In genomic region chr16:35215498-35215897, GRCm38 (mm10) we compare ENCODE assay signal across 8 mouse cellular contexts.
A peak's percentile ranks its signal among the peaks of the same experiment; 100 is the strongest.
DNase-seq lines count a peak whose midpoint lies in the region; ATAC-seq lines count a peak whose summit lies in the region.

No protein-coding gene starts in this region.

- ATAC-seq in heart, embryonic 12.5 days (ENCODE audit: insufficient number of reproducible peaks, low FRiP score), result peak; percentile 69
- no peak for ATAC-seq in midbrain, embryonic 11.5 days (ENCODE audit: low FRiP score)
- ATAC-seq in midbrain, embryonic 13.5 days, result no peak
- peak; percentile 67 for ATAC-seq in stomach, embryonic 15.5 days (ENCODE audit: insufficient read depth, low FRiP score, low read depth)
- no peak for ATAC-seq in erythroid progenitor cell, adult 5-6 weeks (replicated peaks; ENCODE audit: low FRiP score, poor library complexity, severe bottlenecking)
- ATAC-seq in cerebellum, adult (ENCODE audit: insufficient number of reproducible peaks, low FRiP score, low TSS enrichment), result no peak

- peak overlapping the region; percentile 11; the same call in 1 of the 2 replicates for H3K4me2 ChIP-seq in heart, embryonic 12.5 days
- H3K4me2 ChIP-seq in midbrain, embryonic 11.5 days, result no peak overlapping the region
- no peak overlapping the region for H3K4me2 ChIP-seq in midbrain, embryonic 13.5 days (replicated peaks)
- no peak overlapping the region for H3K4me2 ChIP-seq in stomach, embryonic 15.5 days

- peaks cover 77% of the 10 kb centered on the region for H3K4me1 ChIP-seq in heart, embryonic 12.5 days (replicated peaks)
- H3K4me1 ChIP-seq in midbrain, embryonic 11.5 days (ENCODE audit: control insufficient read depth, insufficient read depth, low read length), result no peaks in the 10 kb centered on the region
- H3K4me1 ChIP-seq in midbrain, embryonic 13.5 days (replicated peaks), result peaks cover 4% of the 10 kb centered on the region; the same call in 1 of the 2 replicates
- H3K4me1 ChIP-seq in stomach, embryonic 15.5 days, result peaks cover 20% of the 10 kb centered on the region

- WGBS in heart, embryonic 12.5 days, result 33% methylated on average over 5 of the region's 5 CpGs
- 80% methylated on average over 5 of the region's 5 CpGs for WGBS in midbrain, embryonic 11.5 days
- 62% methylated on average over 5 of the region's 5 CpGs for WGBS in midbrain, embryonic 13.5 days
- 24% methylated on average over 5 of the region's 5 CpGs for WGBS in stomach, embryonic 15.5 days

- no peak overlapping the region for H3K4me3 ChIP-seq in heart, embryonic 12.5 days
- no peak overlapping the region for H3K4me3 ChIP-seq in midbrain, embryonic 11.5 days (ENCODE audit: low read depth, low read length)
- no peak overlapping the region for H3K4me3 ChIP-seq in midbrain, embryonic 13.5 days (replicated peaks)
- no peak overlapping the region for H3K4me3 ChIP-seq in stomach, embryonic 15.5 days (replicated peaks)

- no peaks in the 10 kb centered on the region for H3K9me3 ChIP-seq in heart, embryonic 12.5 days (replicated peaks)
- H3K9me3 ChIP-seq in midbrain, embryonic 11.5 days (ENCODE audit: control insufficient read depth, low read length), result no peaks in the 10 kb centered on the region
- no peaks in the 10 kb centered on the region for H3K9me3 ChIP-seq in midbrain, embryonic 13.5 days
- H3K9me3 ChIP-seq in stomach, embryonic 15.5 days, result no peaks in the 10 kb centered on the region

- peak overlapping the region; percentile 16; the same call in 1 of the 2 replicates for H3K9ac ChIP-seq in heart, embryonic 12.5 days
- no peak overlapping the region for H3K9ac ChIP-seq in midbrain, embryonic 11.5 days (ENCODE audit: low read length)
- no peak overlapping the region for H3K9ac ChIP-seq in midbrain, embryonic 13.5 days (replicated peaks)
- H3K9ac ChIP-seq in stomach, embryonic 15.5 days, result no peak overlapping the region

- no peaks in the 10 kb centered on the region for H3K27me3 ChIP-seq in heart, embryonic 12.5 days (replicated peaks)
- H3K27me3 ChIP-seq in midbrain, embryonic 11.5 days (ENCODE audit: control insufficient read depth, insufficient read depth, low read length), result no peaks in the 10 kb centered on the region
- H3K27me3 ChIP-seq in midbrain, embryonic 13.5 days, result no peaks in the 10 kb centered on the region
- no peaks in the 10 kb centered on the region for H3K27me3 ChIP-seq in stomach, embryonic 15.5 days (replicated peaks)

- H3K36me3 ChIP-seq in heart, embryonic 12.5 days, result no peaks in the 10 kb centered on the region
- H3K36me3 ChIP-seq in midbrain, embryonic 11.5 days (ENCODE audit: control insufficient read depth, insufficient read depth, low read length), result no peaks in the 10 kb centered on the region
- no peaks in the 10 kb centered on the region for H3K36me3 ChIP-seq in midbrain, embryonic 13.5 days
- H3K36me3 ChIP-seq in stomach, embryonic 15.5 days, result no peaks in the 10 kb centered on the region

- H3K27ac ChIP-seq in heart, embryonic 12.5 days (ENCODE audit: poor library complexity, severe bottlenecking), result peak overlapping the region; percentile 93
- no peak overlapping the region for H3K27ac ChIP-seq in midbrain, embryonic 11.5 days (ENCODE audit: low read depth, low read length)
- no peak overlapping the region for H3K27ac ChIP-seq in midbrain, embryonic 13.5 days
- H3K27ac ChIP-seq in stomach, embryonic 15.5 days, result peak overlapping the region; percentile 85

- intact Hi-C loops in heart, postnatal 36 days (cut with DNase I), result no loop called here
- intact Hi-C loops in heart, postnatal 10 days (cut with DNase I), result no loop called here

- no peak for DNase-seq in heart, postnatal 36 days
- peak; percentile 69 for DNase-seq in midbrain, embryonic 11.5 days (ENCODE audit: low spot score, missing footprints)
- DNase-seq in heart, postnatal 10 days, result peak; percentile 70 to 77

Comparison
In these comparisons a context has a peak if more than half of its experiments do, and no peak if none do; other contexts are left out.
1. DNase-seq: peak in midbrain, embryonic 11.5 days (single experiment) and heart, postnatal 10 days (2 of 2); none in heart, postnatal 36 days (0 of 2).
2. ATAC-seq: peak in heart, embryonic 12.5 days (single experiment) and stomach, embryonic 15.5 days (single experiment); none in midbrain, embryonic 11.5 days (single experiment), midbrain, embryonic 13.5 days (single experiment), erythroid progenitor cell, adult 5-6 weeks (single experiment) and cerebellum, adult (single experiment).
3. H3K27ac ChIP-seq: peak in heart, embryonic 12.5 days (single experiment) and stomach, embryonic 15.5 days (single experiment); none in midbrain, embryonic 11.5 days (single experiment) and midbrain, embryonic 13.5 days (single experiment).